Mouse (Mus musculus) stomach, embryonic 16.5 days (tissue): ENCODE measurements at regions not wholly inside any gene's neighbourhood (a gene's known extent, or its start where the extent isn't known, plus 50 kb on each side); places are given as distances from the start of the nearest gene placed in this dataset.
A peak's percentile ranks its signal among the peaks of the same experiment; 100 is the strongest.

Experiments
- ATAC-seq: fragments of 200-750 bp; cut with Nextera tagmentation; 2 replicates; pipeline ENCODE4 v1.8.0; 2017; ENCODE audit warnings: moderate number of reproducible peaks, moderate TSS enrichment; ENCODE audit not compliant: insufficient read depth, low FRiP score
- H3K27ac ChIP-seq: fragments of 300-500 bp; sonication (generic); 2 replicates; pipeline ENCODE4 v1.5.1; 2014; ENCODE audit warnings: low read length
- H3K27me3 ChIP-seq: fragments of 300-500 bp; sonication (generic); 2 replicates; pipeline ENCODE4 v1.6.1; 2014; ENCODE audit warnings: low read length, control low read depth, mixed read lengths; ENCODE audit not compliant: control insufficient read depth, insufficient read depth
- H3K36me3 ChIP-seq: fragments of 300-500 bp; sonication (generic); 2 replicates; pipeline ENCODE4 v1.6.1; 2014; ENCODE audit warnings: low read length; ENCODE audit not compliant: control insufficient read depth, insufficient read depth
- H3K4me1 ChIP-seq: fragments of 300-500 bp; sonication (generic); 2 replicates; pipeline ENCODE4 v1.6.1; 2014; ENCODE audit warnings: low read length, control low read depth, mixed read lengths; ENCODE audit not compliant: control insufficient read depth, insufficient read depth
- H3K4me2 ChIP-seq: fragments of 300-500 bp; sonication (generic); 2 replicates; pipeline ENCODE4 v1.6.1; 2014; ENCODE audit warnings: low read depth, low read length, mixed read lengths
- H3K4me3 ChIP-seq: fragments of 300-500 bp; sonication (generic); replicated peaks from 2 replicates; pipeline ENCODE4 v1.5.1; 2014; ENCODE audit warnings: mild to moderate bottlenecking, low read length
- H3K9ac ChIP-seq: fragments of 300-500 bp; sonication (generic); 2 replicates; pipeline ENCODE4 v1.6.1; 2014; ENCODE audit warnings: low read length
- H3K9me3 ChIP-seq: fragments of 300-500 bp; sonication (generic); replicated peaks from 2 replicates; pipeline ENCODE4 v1.6.1; 2016; ENCODE audit warnings: low read length, control low read depth; ENCODE audit not compliant: control insufficient read depth
- WGBS: fragments of 180-500 bp; shearing (Covaris S2); extraction: QIAGEN DNeasy Blood & Tissue Kit; methylation state at CpG from one replicate; pipeline ENCODE4 v1.1.7; 2014; 5-methylcytosine and 5-hydroxymethylcytosine counted together

- H3K27ac ChIP-seq = no peak overlapping the region
- no peak; the same call in 1 of the 2 replicates for ATAC-seq
- H3K36me3 ChIP-seq = no peaks in the 10 kb centered on the region
- no peaks in the 10 kb centered on the region for H3K9me3 ChIP-seq
- H3K4me3 ChIP-seq = no peak overlapping the region
- no peak overlapping the region for H3K9ac ChIP-seq
- 0 out of 2 replicates have a peak, but pooled peaks cover 3% of the 10 kb centered on the region for H3K4me1 ChIP-seq
- H3K4me2 ChIP-seq = no peak overlapping the region
- no peaks in the 10 kb centered on the region for H3K27me3 ChIP-seq
- 61% methylated on average over 5 of the region's 5 CpGs for WGBS
Observed at GRCm38 (mm10) chr6:122394160-122394559, 53.8 kb upstream of the Phc1 start.

GRCm38 (mm10) chr6:122393231-122393881 lies 53.0 kb upstream of the Phc1 start:
- Histone ChIP-seq H3K27ac (no peak overlapping the region), H3K36me3 (no peaks in the 10 kb centered on the region), H3K27me3 (no peaks in the 10 kb centered on the region), H3K4me3 (no peak overlapping the region), H3K9ac (no peak overlapping the region), H3K4me1 (0 out of 2 replicates have a peak, but pooled peaks cover 3% of the 10 kb centered on the region), H3K4me2 (no peak overlapping the region), H3K9me3 (no peaks in the 10 kb centered on the region)
- WGBS = 49% methylated on average over 19 of the region's 19 CpGs
- ATAC-seq = peak; percentile 49; the same call in 1 of the 2 replicates

GRCm38 (mm10) chr6:122391725-122392667 lies 51.6 kb upstream of the Phc1 start:
- no peaks in the 10 kb centered on the region for H3K27me3 ChIP-seq
- 32% methylated on average over 29 of the region's 29 CpGs for WGBS
- peak overlapping the region; percentile 35 for H3K4me2 ChIP-seq
- H3K4me1 ChIP-seq = 0 out of 2 replicates have a peak, but pooled peaks cover 3% of the 10 kb centered on the region
- H3K4me3 ChIP-seq = 0 out of 2 replicates have a peak overlapping the region, but pooled peaks have one; percentile 2
- H3K9ac ChIP-seq = peak overlapping the region; percentile 55
- no peaks in the 10 kb centered on the region for H3K36me3 ChIP-seq
- H3K9me3 ChIP-seq = no peaks in the 10 kb centered on the region
- no peak for ATAC-seq
- H3K27ac ChIP-seq = no peak overlapping the region

GRCm38 (mm10) chr6:122391126-122391525 lies 50.8 kb upstream of the Phc1 start:
- Histone ChIP-seq H3K4me3 (no peak overlapping the region), H3K36me3 (no peaks in the 10 kb centered on the region), H3K4me1 (0 out of 2 replicates have a peak, but pooled peaks cover 3% of the 10 kb centered on the region), H3K27me3 (no peaks in the 10 kb centered on the region), H3K9me3 (no peaks in the 10 kb centered on the region), H3K9ac (no peak overlapping the region), H3K4me2 (no peak overlapping the region), H3K27ac (no peak overlapping the region)
- no peak for ATAC-seq
- WGBS = 76% methylated on average over 10 of the region's 10 CpGs

- no peaks in the 10 kb centered on the region for H3K27me3 ChIP-seq
- WGBS = 65% methylated on average over 13 of the region's 13 CpGs
- H3K9ac ChIP-seq = no peak overlapping the region
- ATAC-seq = no peak
- no peaks in the 10 kb centered on the region for H3K36me3 ChIP-seq
- H3K9me3 ChIP-seq = no peaks in the 10 kb centered on the region
- no peak overlapping the region for H3K4me3 ChIP-seq
- H3K4me1 ChIP-seq = 0 out of 2 replicates have a peak, but pooled peaks cover 3% of the 10 kb centered on the region
- H3K27ac ChIP-seq = no peak overlapping the region
- no peak overlapping the region for H3K4me2 ChIP-seq
Observed at GRCm38 (mm10) chr6:122390720-122391119, 50.4 kb upstream of the Phc1 start.
